Mouse (Mus musculus): ENCODE measurements around the gene Lgi1. TPM values are rescaled to one million over a fixed set of nuclear protein-coding genes. Genes with fewer than 3 reads are reported as not detected.

Lgi1 gene
- 20.7 and 24.0 TPM in 2 replicates for polyA plus RNA-seq (2014; fragmentation: Nextera tagmentation; extraction: Ambion mirVana)

- Histone ChIP-seq H3K4me3 (ENCODE audit: low read depth, low read length) (peak within 1 kb of the TSS; percentile 26), H3K9ac (replicated peaks; ENCODE audit: low read depth, low read length) (peak within 1 kb of the TSS; percentile 46), H3K9me3 (ENCODE audit: control insufficient read depth, low read length) (no peaks in the 10 kb centered on the region), H3K27ac (ENCODE audit: low read depth, low read length) (peak within 1 kb of the TSS; percentile 72), H3K27me3 (ENCODE audit: control insufficient read depth, insufficient read depth, low read length) (no peaks in the 10 kb centered on the region), H3K36me3 (ENCODE audit: control insufficient read depth, insufficient read depth, low read length) (no peaks in the 10 kb centered on the region), H3K4me1 (ENCODE audit: control insufficient read depth, insufficient read depth, low read length) (peaks cover 12% of the 10 kb centered on the region; the same call in 1 of the 2 replicates), H3K4me2 (ENCODE audit: low read depth, low read length) (peak within 1 kb of the TSS; percentile 48)
- WGBS, result 27% methylated on average over 21 of the region's 21 CpGs
- ATAC-seq (ENCODE audit: low read depth), result peak; percentile 75
These were observed at the start of gene Lgi1 for GRCm38 (mm10) chr19:38264505-38265500. TSS of gene Lgi1 (plus strand) at chr19:38264536.

- H3K4me3 ChIP-seq (ENCODE audit: low read depth, low read length), result no peak overlapping the region
- H3K27ac ChIP-seq (ENCODE audit: low read depth, low read length), result no peak overlapping the region
- no peak overlapping the region for H3K9ac ChIP-seq (replicated peaks; ENCODE audit: low read depth, low read length)
- H3K36me3 ChIP-seq (ENCODE audit: control insufficient read depth, insufficient read depth, low read length), result peaks cover 8% of the 10 kb centered on the region; the same call in 1 of the 2 replicates
- H3K27me3 ChIP-seq (ENCODE audit: control insufficient read depth, insufficient read depth, low read length), result no peaks in the 10 kb centered on the region
- no peak overlapping the region for H3K4me2 ChIP-seq (ENCODE audit: low read depth, low read length)
- 98% methylated on average over 3 of the region's 3 CpGs for WGBS
- no peak for ATAC-seq (ENCODE audit: low read depth)
- no peaks in the 10 kb centered on the region for H3K4me1 ChIP-seq (ENCODE audit: control insufficient read depth, insufficient read depth, low read length)
- H3K9me3 ChIP-seq (ENCODE audit: control insufficient read depth, low read length), result no peaks in the 10 kb centered on the region
These were observed 46.6 kb upstream of the Lgi1 start for GRCm38 (mm10) chr19:38217696-38218095.

GRCm38 (mm10) chr19:38223356-38223904, 40.9 kb upstream of the Lgi1 start:
- Histone ChIP-seq H3K4me2 (ENCODE audit: low read depth, low read length) (peak overlapping the region; percentile 44), H3K27ac (ENCODE audit: low read depth, low read length) (peak overlapping the region; percentile 92)

GRCm38 (mm10) chr19:38223905-38224684, 40.2 kb upstream of the Lgi1 start, which contains the start of gene Fra10ac1:
TSS of gene Fra10ac1 (minus strand) at chr19:38224156.
- Histone ChIP-seq H3K27me3 (ENCODE audit: control insufficient read depth, insufficient read depth, low read length) (no peaks in the 10 kb centered on the region), H3K9me3 (ENCODE audit: control insufficient read depth, low read length) (no peaks in the 10 kb centered on the region), H3K9ac (replicated peaks; ENCODE audit: low read depth, low read length) (peak within 1 kb of the TSS; percentile 74), H3K4me3 (ENCODE audit: low read depth, low read length) (peak within 1 kb of the TSS; percentile 43), H3K4me1 (ENCODE audit: control insufficient read depth, insufficient read depth, low read length) (0 out of 2 replicates have a peak, but pooled peaks cover 4% of the 10 kb centered on the region), H3K36me3 (ENCODE audit: control insufficient read depth, insufficient read depth, low read length) (no peaks in the 10 kb centered on the region), H3K27ac (ENCODE audit: low read depth, low read length) (peak within 1 kb of the TSS; percentile 92), H3K4me2 (ENCODE audit: low read depth, low read length) (peak within 1 kb of the TSS; percentile 44)
- peak; percentile 99 for ATAC-seq (ENCODE audit: low read depth)
- WGBS, result 1% methylated on average over 49 of the region's 49 CpGs

More at GRCm38 (mm10) chr19:38223356-38223904, 40.9 kb upstream of the Lgi1 start:
- 13% methylated on average over 12 of the region's 12 CpGs for WGBS
- H3K4me1 ChIP-seq (ENCODE audit: control insufficient read depth, insufficient read depth, low read length), result 0 out of 2 replicates have a peak, but pooled peaks cover 4% of the 10 kb centered on the region
- no peaks in the 10 kb centered on the region for H3K27me3 ChIP-seq (ENCODE audit: control insufficient read depth, insufficient read depth, low read length)
- H3K36me3 ChIP-seq (ENCODE audit: control insufficient read depth, insufficient read depth, low read length), result no peaks in the 10 kb centered on the region
- H3K9me3 ChIP-seq (ENCODE audit: control insufficient read depth, low read length), result no peaks in the 10 kb centered on the region
- H3K4me3 ChIP-seq (ENCODE audit: low read depth, low read length), result peak overlapping the region; percentile 43
- peak overlapping the region; percentile 74 for H3K9ac ChIP-seq (replicated peaks; ENCODE audit: low read depth, low read length)
- ATAC-seq (ENCODE audit: low read depth), result peak; percentile 16

GRCm38 (mm10) chr19:38224685-38225060, 39.7 kb upstream of the Lgi1 start:
- Histone ChIP-seq H3K9me3 (ENCODE audit: control insufficient read depth, low read length) (no peaks in the 10 kb centered on the region), H3K36me3 (ENCODE audit: control insufficient read depth, insufficient read depth, low read length) (no peaks in the 10 kb centered on the region), H3K27me3 (ENCODE audit: control insufficient read depth, insufficient read depth, low read length) (no peaks in the 10 kb centered on the region), H3K27ac (ENCODE audit: low read depth, low read length) (peak overlapping the region; percentile 92), H3K4me2 (ENCODE audit: low read depth, low read length) (peak overlapping the region; percentile 44), H3K4me1 (ENCODE audit: control insufficient read depth, insufficient read depth, low read length) (0 out of 2 replicates have a peak, but pooled peaks cover 4% of the 10 kb centered on the region), H3K4me3 (ENCODE audit: low read depth, low read length) (peak overlapping the region; percentile 43), H3K9ac (replicated peaks; ENCODE audit: low read depth, low read length) (peak overlapping the region; percentile 74)
- WGBS, result 7% methylated on average over 9 of the region's 9 CpGs
- ATAC-seq (ENCODE audit: low read depth), result peak; percentile 54

DNA sequence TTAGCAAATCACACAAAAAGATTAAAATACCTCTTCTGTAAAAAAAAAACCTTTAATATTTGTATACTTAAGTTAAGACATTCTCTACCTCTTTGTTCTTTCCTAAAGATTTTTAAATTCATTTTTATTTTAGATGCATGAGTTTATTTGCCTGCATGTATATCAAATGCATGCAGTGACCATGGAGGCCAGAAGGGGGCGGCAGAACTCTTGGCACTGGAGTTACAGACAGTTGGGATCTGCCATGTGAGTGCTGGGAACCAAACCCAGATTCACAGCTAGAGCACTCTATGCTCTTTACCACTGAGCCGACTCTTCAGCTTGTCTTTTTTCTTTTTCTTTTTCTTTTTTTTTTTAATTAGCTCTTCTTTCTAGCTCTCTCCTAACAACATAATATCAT, 35.6 kb upstream of the Lgi1 start:
- H3K9me3 ChIP-seq (ENCODE audit: control insufficient read depth, low read length), result no peaks in the 10 kb centered on the region
- 55% methylated on average over 2 of the region's 2 CpGs for WGBS
- no peak overlapping the region for H3K4me2 ChIP-seq (ENCODE audit: low read depth, low read length)
- H3K27me3 ChIP-seq (ENCODE audit: control insufficient read depth, insufficient read depth, low read length), result no peaks in the 10 kb centered on the region
- H3K36me3 ChIP-seq (ENCODE audit: control insufficient read depth, insufficient read depth, low read length), result no peaks in the 10 kb centered on the region
- no peaks in the 10 kb centered on the region for H3K4me1 ChIP-seq (ENCODE audit: control insufficient read depth, insufficient read depth, low read length)
- no peak overlapping the region for H3K9ac ChIP-seq (replicated peaks; ENCODE audit: low read depth, low read length)
- no peak for ATAC-seq (ENCODE audit: low read depth)
- no peak overlapping the region for H3K4me3 ChIP-seq (ENCODE audit: low read depth, low read length)
- no peak overlapping the region for H3K27ac ChIP-seq (ENCODE audit: low read depth, low read length)

DNA sequence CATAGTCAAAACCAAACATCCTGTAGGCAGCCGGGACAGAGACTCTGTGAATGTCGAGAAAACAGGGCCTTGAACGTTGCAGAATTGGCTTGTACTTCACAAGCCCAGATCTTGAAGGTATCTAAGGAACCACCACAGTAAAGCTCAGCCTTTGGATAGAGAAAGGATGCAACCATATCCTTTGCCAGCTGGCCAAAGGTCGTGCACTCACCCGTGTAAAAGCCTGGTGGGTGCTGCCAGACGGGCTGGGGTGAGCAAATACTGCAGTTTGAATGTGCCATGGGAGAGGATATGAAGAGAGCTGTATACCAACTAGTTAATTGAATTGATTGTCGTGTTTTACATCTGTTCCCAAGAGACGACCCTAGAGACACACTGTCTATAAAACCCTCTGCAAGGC, 32.2 kb upstream of the Lgi1 start:
- Histone ChIP-seq H3K4me1 (ENCODE audit: control insufficient read depth, insufficient read depth, low read length) (no peaks in the 10 kb centered on the region), H3K9ac (replicated peaks; ENCODE audit: low read depth, low read length) (no peak overlapping the region), H3K4me3 (ENCODE audit: low read depth, low read length) (no peak overlapping the region), H3K4me2 (ENCODE audit: low read depth, low read length) (no peak overlapping the region), H3K36me3 (ENCODE audit: control insufficient read depth, insufficient read depth, low read length) (no peaks in the 10 kb centered on the region), H3K9me3 (ENCODE audit: control insufficient read depth, low read length) (no peaks in the 10 kb centered on the region), H3K27me3 (ENCODE audit: control insufficient read depth, insufficient read depth, low read length) (no peaks in the 10 kb centered on the region), H3K27ac (ENCODE audit: low read depth, low read length) (no peak overlapping the region)
- 23% methylated on average over 8 of the region's 8 CpGs for WGBS
- ATAC-seq (ENCODE audit: low read depth), result no peak

DNA sequence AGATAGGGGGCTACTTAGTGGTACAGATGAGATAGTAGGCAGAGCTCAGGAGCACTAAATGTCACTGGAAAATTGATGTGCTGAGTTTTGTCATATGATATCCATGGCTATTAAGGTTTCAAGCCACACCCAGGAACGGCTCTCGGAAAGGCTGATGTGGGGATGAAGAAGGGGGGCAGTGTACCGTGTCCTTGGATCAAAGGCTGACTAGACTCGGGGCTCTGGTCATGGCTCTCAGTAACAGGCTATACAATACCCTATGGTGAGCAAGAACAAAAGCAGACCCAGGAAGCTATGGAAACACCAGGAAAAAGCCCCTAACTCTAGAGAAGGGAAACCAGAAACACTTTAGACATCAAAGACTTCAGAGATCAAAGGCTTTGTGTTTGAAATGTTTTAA, 31.8 kb upstream of the Lgi1 start:
- H3K4me3 ChIP-seq (ENCODE audit: low read depth, low read length), result no peak overlapping the region
- 6% methylated on average over 4 of the region's 4 CpGs for WGBS

More for the DNA sequence above, 31.8 kb upstream of the Lgi1 start:
- Histone ChIP-seq H3K27me3 (ENCODE audit: control insufficient read depth, insufficient read depth, low read length) (no peaks in the 10 kb centered on the region), H3K9me3 (ENCODE audit: control insufficient read depth, low read length) (no peaks in the 10 kb centered on the region), H3K27ac (ENCODE audit: low read depth, low read length) (no peak overlapping the region), H3K4me2 (ENCODE audit: low read depth, low read length) (no peak overlapping the region), H3K4me1 (ENCODE audit: control insufficient read depth, insufficient read depth, low read length) (no peaks in the 10 kb centered on the region), H3K36me3 (ENCODE audit: control insufficient read depth, insufficient read depth, low read length) (no peaks in the 10 kb centered on the region), H3K9ac (replicated peaks; ENCODE audit: low read depth, low read length) (no peak overlapping the region)
- ATAC-seq (ENCODE audit: low read depth), result no peak
